Mouse (Mus musculus) megakaryocyte, embryonic 14.5 days (primary cell): ENCODE measurements around the gene Tfr2.

Experiments used
- FLI1 ChIP-seq: IDR thresholded peaks from 2 replicates; pipeline ENCODE4 v1.6.1; 2012; ENCODE audit warnings: low read length, inconsistent platforms, mixed read lengths
- GATA1 ChIP-seq: IDR thresholded peaks from 3 replicates; pipeline ENCODE4 v1.6.1; 2012; ENCODE audit warnings: mixed read lengths, low read length, inconsistent platforms, borderline replicate concordance

DNA sequence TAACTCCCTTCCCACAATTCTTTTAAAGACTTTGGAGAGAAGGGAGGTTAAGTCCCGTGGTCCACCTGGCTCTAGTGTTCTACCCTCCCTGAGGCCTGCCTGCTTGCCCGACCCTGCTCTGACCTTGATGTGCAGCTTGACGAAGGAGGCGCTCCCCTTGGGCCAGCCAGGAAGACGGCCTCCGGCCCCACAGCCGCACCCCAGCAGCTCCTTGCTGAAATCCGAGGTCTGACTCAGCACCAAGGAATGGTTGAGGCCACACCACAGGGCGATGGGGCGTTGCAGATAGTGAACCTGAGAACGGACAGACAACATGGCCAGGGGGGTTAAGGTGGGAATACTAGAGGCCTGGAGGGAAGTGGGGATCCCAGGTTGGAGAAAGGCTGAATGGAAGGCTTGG is 43.9 kb downstream of the Tfr2 start, which contains the start of gene Pcolce:
- TF ChIP-seq GATA1 (no peak), FLI1 (no peak)
